16 mouse cellular contexts compared by ENCODE assay signal in the genomic region with DNA sequence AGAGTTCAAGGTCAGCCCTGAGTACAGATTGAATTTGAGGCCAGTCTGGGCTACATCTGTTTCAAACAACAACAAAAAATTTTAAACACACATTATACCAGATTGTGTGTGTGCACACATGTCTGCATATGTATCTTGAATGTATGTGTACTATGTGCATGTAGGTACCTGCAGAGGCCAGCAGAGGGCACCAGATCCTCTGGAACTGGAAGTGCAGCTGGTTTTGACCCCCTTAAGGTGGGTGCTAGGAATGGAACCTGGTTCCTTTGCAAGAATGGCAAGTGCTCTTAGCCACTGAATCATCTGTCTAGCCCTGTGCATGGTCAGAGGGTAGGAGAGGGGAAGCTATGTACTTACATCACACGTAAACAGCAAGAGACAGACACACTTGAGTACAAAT. TPM values are rescaled to one million over a fixed set of nuclear protein-coding genes. Genes with fewer than 3 reads are reported as not detected.
DNase-seq lines count a peak whose midpoint lies in the region; ATAC-seq and TF ChIP-seq lines count a peak whose summit lies in the region.
"Had no signal": no experiment of that assay in that cellular context is flagged by ENCODE, and none has a peak within 500 bp of the region (broad histone marks: within the 10 kb centered on the region; RNA-seq: fewer than 3 reads in every experiment).

No protein-coding gene starts in this region.

- H3K36me3 ChIP-seq in liver, postnatal 0 days (replicated peaks; ENCODE audit: insufficient read depth, low read length): no peaks in the 10 kb centered on the region
- H3K36me3 ChIP-seq in liver, embryonic 12.5 days: no peaks in the 10 kb centered on the region
- H3K36me3 ChIP-seq: heart, embryonic 12.5 days; hindbrain, embryonic 10.5 days had no signal

- no peak for TF ChIP-seq EP300 in liver, postnatal 0 days (IDR thresholded peaks at IDR 0.05; ENCODE audit: low read depth)

- no peak overlapping the region for H3K9ac ChIP-seq in liver, postnatal 0 days (replicated peaks)
- no peak overlapping the region for H3K9ac ChIP-seq in liver, embryonic 12.5 days
- H3K9ac ChIP-seq: heart, embryonic 12.5 days had no signal

- no peak overlapping the region for H3K4me3 ChIP-seq in gastrocnemius, adult 2 months
- no peak overlapping the region for H3K4me3 ChIP-seq in liver, postnatal 0 days (ENCODE audit: low read depth, low read length)
- no peak overlapping the region for H3K4me3 ChIP-seq in liver, embryonic 12.5 days
- no peak overlapping the region for H3K4me3 ChIP-seq in embryonic fibroblast, embryonic 13.5 days (ENCODE audit: insufficient read depth, low read length)
- H3K4me3 ChIP-seq: heart, embryonic 12.5 days; hindbrain, embryonic 10.5 days; megakaryocyte, embryonic 14.5 days; myocyte had no signal

- ATAC-seq in liver, postnatal 0 days: no peak
- no peak for ATAC-seq in liver, embryonic 12.5 days

- 93% methylated on average over 1 of the region's 1 CpGs for WGBS in liver, postnatal 0 days (ENCODE audit: insufficient replicate concordance)
- 75% methylated on average over 1 of the region's 1 CpGs for WGBS in liver, embryonic 12.5 days (ENCODE audit: insufficient replicate concordance)

- H3K4me1 ChIP-seq in liver, postnatal 0 days (ENCODE audit: insufficient read depth): no peaks in the 10 kb centered on the region
- no peaks in the 10 kb centered on the region for H3K4me1 ChIP-seq in liver, embryonic 12.5 days
- H3K4me1 ChIP-seq in embryonic fibroblast, embryonic 13.5 days (ENCODE audit: control insufficient read depth, insufficient read depth, low read length): no peaks in the 10 kb centered on the region

- H3K27me3 ChIP-seq in liver, postnatal 0 days (ENCODE audit: insufficient read depth, low read length): 0 out of 2 replicates have a peak, but pooled peaks cover 3% of the 10 kb centered on the region
- H3K27me3 ChIP-seq in liver, embryonic 12.5 days (replicated peaks): peaks cover 31% of the 10 kb centered on the region
- H3K27me3 ChIP-seq: heart, embryonic 12.5 days had no signal

- no peak overlapping the region for H3K4me2 ChIP-seq in liver, postnatal 0 days (ENCODE audit: low read depth, low read length)
- H3K4me2 ChIP-seq in liver, embryonic 12.5 days: no peak overlapping the region
- H3K4me2 ChIP-seq: heart, embryonic 12.5 days had no signal

- H3K27ac ChIP-seq in gastrocnemius, adult 2 months: peak overlapping the region; percentile 25; the same call in 1 of the 2 replicates
- H3K27ac ChIP-seq in liver, postnatal 0 days (ENCODE audit: low read depth): no peak overlapping the region
- H3K27ac ChIP-seq in liver, embryonic 12.5 days: no peak overlapping the region
- H3K27ac ChIP-seq in embryonic fibroblast, embryonic 13.5 days (ENCODE audit: insufficient read depth, low read length): no peak overlapping the region

- intact Hi-C loops in gastrocnemius, adult 2 months (cut with DNase I): loop anchor here (5.0 kb wide), 1 partner anchor 77 kb away; no protein-coding TSS in a partner anchor

- H3K9me3 ChIP-seq in liver, postnatal 0 days (ENCODE audit: low read length): peaks cover 3% of the 10 kb centered on the region; the same call in 1 of the 2 replicates
- H3K9me3 ChIP-seq in liver, embryonic 12.5 days (replicated peaks): no peaks in the 10 kb centered on the region

- no peak for TF ChIP-seq POLR2A in embryonic fibroblast, embryonic 13.5 days (IDR thresholded peaks at IDR 0.05; ENCODE audit: low read depth, low read length)

- no peak for DNase-seq in gastrocnemius, adult 2 months
- DNase-seq in gastrocnemius, postnatal 25 days: no peak
- DNase-seq in liver, postnatal 0 days: no peak
- peak; percentile 65 for DNase-seq in ES-CJ7 (ENCODE audit: low read depth, low spot score)
- no peak for DNase-seq in kidney, postnatal 10 days
- DNase-seq in adrenal gland, adult 18-20 months (ENCODE audit: low spot score in 2 of 2): no peak
- DNase-seq: cerebellum, adult 11-12 months; kidney, adult 8-10 months; layer of hippocampus, adult 9-11 months; lung, adult 18-20 months had no signal

- TF ChIP-seq CTCF in gastrocnemius, adult 2 months (IDR thresholded peaks at IDR 0.05): peak; percentile 53
- TF ChIP-seq CTCF in liver, postnatal 0 days (IDR thresholded peaks at IDR 0.05; ENCODE audit: low read depth): peak; percentile 60
- TF ChIP-seq CTCF in embryonic fibroblast, embryonic 13.5 days (IDR thresholded peaks at IDR 0.05; ENCODE audit: borderline replicate concordance, insufficient read depth, low read length): peak; percentile 11; the same call in 1 of the 2 replicates

RNA-seq across cellular contexts. Expression of a gene that starts 23.3 kb away (rescaled TPM):
- 100 to 1,000 TPM; 700 to 838 TPM for total RNA-seq in gastrocnemius, adult 2 months (2021)
- total RNA-seq in gastrocnemius, postnatal 25 days (2021): 100 to 1,000 TPM; 622 to 647 TPM
- 613 and 662 TPM in 2 replicates for polyA plus RNA-seq in liver, postnatal 0 days (2015; fragmentation: Nextera tagmentation; extraction: Ambion mirVana)
- polyA plus RNA-seq in liver, embryonic 12.5 days (2016; fragmentation: Nextera tagmentation; extraction: Ambion mirVana): 1,045 and 1,076 TPM in 2 replicates
- polyA plus RNA-seq in embryonic fibroblast, embryonic 13.5 days (2011; ENCODE audit: insufficient read length, low read depth, missing spikeins): 2,821 and 2,984 TPM in 2 replicates
- total RNA-seq in adrenal gland, adult 18-20 months (2021): 1,000 to 10,000 TPM; 1,551 to 1,745 TPM

RNA-seq across cellular contexts. Expression of a gene that starts 23.4 kb away (rescaled TPM):
- total RNA-seq in gastrocnemius, adult 2 months (2021): 1 to 10 TPM; 8.7 TPM
- total RNA-seq in gastrocnemius, postnatal 25 days (2021): 1 to 10 TPM; 6.8 to 8.4 TPM
- 3.9 and 5.2 TPM in 2 replicates for polyA plus RNA-seq in liver, postnatal 0 days (2015; fragmentation: Nextera tagmentation; extraction: Ambion mirVana)
- 10.8 and 14.0 TPM in 2 replicates for polyA plus RNA-seq in liver, embryonic 12.5 days (2016; fragmentation: Nextera tagmentation; extraction: Ambion mirVana)
- polyA plus RNA-seq in embryonic fibroblast, embryonic 13.5 days (2011; ENCODE audit: insufficient read length, low read depth, missing spikeins): 17.5 and 17.6 TPM in 2 replicates
- 10 to 100 TPM; 15.6 to 19.4 TPM for total RNA-seq in adrenal gland, adult 18-20 months (2021)
